Mouse (Mus musculus): Measurements from ENCODE around the gene Cat.

The Cat gene

DNA sequence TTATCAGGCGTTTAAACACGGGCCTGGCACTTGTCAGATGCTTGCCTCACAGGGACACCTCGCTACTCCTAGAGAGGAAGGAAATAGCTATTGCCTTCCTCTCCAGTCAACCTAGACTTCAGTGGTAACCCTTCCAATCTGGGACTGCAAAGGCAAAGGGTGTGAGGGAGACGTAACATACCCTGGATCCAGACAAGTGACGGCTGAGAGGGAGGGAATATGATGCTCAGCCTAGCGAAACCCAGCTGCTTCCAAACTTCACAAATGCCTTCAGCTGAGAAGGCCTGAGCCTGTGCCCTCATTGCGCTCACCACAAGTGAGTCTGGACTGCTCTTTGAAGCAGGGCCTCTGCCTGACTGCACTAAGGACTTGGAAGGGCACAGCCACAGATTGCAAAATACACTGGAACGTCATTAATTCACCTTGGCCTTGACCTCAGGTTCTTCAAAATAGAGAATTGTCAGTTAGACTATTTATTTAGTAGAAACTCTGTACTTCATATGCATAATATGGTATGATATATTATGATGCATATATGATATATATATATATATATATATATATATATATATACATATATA is 52.2 kb downstream of the Cat start:
- no peak for DNase-seq

DNA sequence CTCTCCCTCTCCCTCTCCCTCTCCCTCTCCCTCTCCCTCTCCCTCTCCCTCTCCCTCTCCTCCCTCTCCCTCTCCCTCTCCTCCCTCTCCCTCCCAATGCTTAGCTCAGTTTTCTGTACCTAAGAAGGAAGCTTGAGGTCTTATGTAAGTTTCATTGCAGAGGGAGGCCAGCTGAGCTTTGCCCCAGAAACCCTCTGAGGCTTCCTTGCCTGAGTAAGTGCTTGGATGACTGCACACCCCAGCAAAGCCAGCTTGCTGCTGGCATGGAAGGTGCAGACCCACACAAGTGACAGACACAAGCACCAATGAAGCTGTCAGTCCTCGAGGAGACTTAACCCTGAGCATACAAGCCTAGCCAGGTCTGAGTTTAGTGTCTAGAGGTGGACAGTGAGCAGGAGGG is 54.2 kb downstream of the Cat start:
- DNase-seq: no peak

DNA sequence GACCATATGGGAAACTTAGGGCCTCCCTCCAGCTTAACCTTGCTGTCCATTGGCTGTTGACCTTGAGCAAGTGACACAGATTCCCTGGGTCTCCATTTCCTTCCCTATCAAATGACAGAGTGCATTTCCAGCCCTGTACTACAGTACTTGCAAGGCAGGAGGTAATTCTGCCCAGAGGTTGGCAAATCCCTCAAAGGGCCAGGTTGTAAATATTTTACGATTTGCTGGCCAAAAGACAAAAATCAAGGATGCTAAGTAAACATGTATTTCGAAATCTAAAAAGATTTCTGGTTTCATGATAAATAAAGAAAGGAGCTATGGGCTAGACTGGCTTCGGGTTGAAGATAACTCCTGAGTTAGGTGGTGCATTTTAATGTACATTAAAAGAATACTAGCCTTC is 56.6 kb downstream of the Cat start:
- DNase-seq: no peak

DNA sequence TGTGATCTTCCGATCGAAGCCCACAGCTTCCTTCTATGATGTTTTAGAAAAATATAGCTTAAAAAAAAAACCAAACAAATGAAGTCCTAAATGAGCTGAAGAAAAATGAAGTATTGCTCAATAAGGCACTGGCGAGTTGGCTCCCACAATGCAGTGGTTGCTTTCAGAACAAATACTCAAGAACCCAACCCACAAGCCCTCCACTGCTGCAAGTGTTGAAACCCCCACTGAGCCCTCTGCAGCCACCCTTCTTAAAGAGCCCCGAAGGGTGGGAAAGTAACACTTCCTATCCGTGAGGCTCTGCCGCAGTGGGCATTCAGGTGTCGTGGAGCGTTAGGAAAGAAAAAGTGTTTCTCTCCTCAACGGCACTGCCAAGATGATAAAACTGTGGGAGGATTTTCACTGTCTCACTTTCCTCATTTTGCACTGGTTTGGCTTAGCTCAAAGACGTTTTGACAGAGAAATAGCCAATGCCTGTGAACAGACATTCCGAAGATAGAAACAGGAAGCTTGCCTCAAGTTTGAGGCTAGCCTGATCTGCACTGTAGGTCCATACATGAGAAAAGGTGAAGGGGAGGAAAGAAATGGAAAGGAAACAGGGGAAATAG is 59.4 kb downstream of the Cat start:
- DNase-seq: no peak

DNA sequence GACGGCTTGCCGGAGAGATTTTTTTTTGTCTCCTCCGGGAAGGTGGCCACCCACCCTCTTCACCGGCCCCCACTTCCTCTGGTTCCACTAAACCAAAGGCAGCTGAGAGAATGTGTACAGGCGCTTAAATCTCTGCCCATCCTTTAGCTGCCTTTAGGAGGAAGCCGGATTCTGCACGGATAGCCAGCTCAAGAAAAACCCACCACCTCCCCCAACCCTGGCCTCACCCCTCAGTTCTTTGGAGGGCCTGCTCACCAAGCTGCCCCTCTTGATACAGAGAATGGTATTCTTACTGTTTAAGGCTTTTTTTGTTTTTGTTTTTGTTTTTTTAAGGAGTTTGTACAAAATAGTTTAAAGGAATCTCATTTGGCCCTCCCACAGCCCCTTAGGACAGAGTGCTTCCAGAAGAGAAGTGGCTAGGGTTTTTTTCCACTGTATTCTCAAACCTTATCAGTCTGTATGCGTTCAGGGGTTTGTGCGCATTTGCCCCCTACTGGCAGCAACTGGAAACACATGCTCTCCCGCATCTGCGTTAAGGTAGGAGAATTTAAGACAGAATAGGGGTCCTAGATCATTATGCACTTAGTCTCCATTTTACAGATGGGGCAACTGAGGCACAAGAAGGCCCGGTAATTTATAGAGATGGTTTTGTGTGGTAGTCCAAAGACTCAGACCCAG is 60.5 kb downstream of the Cat start:
- peak; percentile 47 for DNase-seq

DNA sequence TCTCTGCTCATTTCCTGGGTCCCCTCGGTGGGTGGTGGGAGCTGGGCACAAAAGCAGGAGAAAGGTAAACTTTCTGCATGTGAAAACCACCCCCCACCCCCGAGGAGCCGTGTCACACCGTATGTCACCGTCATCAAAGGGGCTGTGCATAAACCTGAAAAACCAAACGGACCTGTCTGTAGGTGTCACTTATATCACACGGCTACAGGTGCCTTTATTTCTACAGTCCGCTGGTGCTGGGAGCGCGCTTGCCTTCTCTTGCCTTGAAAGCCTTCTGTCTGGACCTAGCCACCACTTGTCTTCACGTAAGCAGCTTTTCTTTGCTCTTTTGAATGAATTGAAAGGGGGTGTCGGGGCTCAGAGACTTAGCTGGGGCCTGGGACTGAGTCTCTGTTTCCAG is 61.1 kb downstream of the Cat start:
- no peak for DNase-seq

DNA sequence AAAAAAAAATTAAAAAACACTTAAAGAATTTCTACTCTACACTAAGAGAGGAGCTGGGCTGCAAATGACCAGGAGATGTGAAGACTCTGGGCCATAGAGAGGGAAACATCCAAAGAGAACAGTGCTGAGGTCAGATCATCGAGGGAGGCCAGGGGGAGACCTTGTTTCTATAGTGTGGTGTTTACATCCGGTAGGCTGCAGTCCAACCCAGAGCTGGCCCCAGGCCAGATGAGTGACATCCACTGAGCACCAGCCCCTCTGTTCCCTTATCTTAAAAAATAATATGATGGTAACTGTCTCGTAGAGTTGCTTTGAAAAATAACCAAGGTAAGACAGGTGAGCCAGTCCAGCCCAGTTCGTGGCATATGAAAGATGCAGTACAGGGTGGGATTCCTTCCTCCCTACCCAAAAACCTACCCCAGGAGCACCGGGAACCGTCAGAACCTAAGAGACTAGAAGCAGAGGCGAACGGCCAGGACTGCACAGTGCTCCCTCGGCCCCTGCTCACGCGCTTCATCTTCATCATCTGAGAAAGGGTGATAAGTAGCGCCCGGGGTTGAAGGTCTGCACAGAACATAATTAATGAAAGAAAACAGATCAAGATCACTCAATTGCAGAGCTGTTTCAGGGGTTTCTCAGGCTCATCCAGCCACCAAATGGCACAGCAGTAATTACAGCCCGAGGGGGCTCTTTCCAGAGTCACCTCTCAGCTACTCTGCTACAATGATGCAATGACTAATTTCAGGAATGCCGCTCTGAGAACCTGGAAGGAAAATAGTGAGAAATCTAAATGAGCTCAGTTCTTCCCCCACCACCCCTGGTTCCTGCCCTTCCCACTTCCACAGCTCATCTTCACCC is 64.1 kb downstream of the Cat start:
- no peak for DNase-seq

DNA sequence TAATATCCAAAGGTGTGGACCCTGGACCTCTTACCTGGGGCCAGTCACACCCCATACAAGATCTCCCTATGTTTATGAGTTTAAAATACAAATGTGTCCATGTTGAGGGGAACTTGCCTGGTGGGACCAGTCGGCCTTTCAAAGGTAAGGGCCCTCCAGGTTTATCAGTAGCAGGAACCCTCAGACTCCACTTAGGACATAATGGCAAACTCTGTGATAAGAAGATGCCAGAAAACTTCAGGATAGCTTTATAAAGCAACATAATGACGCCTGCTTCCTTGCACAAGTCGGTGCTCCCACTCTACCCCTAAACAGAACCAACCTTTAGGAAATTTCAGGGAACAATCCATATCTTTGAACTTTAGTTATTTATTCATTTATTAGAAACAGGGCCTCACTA is 69.2 kb downstream of the Cat start:
- no peak for DNase-seq

DNA sequence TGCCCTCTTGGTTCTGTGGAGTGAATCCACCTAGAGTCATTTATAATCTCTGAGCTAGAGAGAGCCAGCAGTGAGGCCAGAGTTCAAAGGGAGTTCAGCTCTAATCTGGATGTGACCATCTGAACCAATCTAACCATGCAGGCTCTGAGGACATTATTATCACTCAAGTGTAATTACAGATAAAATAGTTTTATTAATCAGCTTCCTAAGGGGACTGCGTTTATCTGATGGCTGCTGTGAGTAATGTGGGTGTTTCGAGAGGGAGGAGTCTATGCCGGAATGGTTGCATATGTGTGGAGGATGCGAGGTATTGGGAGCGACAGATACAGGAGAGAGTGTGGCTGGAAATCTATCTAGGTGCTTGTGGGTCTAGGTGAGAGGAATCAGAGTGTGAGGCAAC is 71.6 kb downstream of the Cat start:
- no peak for DNase-seq

DNA sequence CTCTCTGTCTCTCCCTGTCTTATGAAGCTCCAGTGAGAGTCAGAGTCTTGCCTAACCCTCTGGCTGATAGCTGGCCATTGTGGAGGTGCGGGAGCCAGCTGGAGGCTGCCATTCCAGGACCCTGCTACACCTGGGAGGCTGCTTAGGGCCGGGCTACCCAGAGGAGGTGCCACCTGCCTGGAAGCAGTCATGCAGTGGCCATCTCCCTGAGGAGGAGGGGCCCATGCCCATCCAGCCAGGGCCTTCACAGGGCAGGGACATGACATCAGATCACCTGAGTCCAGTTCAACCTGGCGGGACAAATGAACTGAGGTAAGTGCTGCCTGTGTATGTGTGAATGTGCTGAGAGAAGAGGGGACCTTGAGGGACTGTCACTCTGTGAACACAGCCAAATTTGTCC is 73.1 kb downstream of the Cat start:
- DNase-seq: no peak

DNA sequence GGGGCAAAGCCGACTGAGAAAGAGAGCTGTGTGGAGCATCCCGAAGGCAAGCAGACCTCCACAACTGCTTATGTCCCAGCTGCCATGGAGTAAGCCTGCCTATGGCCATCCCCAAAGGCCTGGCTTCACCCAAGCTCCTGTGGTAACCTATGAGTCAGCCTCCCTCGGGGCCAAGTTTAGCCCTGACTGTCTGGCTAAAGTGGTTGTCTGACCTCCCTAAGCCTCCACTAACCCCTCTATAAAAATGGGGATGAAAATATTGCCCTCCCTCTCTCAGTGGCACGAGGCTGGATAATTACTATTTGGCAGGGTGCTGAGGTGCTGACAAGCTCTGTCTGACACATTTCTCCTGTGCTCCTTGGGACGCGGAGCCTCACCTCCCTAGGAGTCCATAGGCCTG is 73.6 kb downstream of the Cat start, which contains the start of gene Elf5:
Gene Elf5 (plus strand): TSS at position 341 of the 400 bp plus-strand sequence.
- no peak for DNase-seq

DNA sequence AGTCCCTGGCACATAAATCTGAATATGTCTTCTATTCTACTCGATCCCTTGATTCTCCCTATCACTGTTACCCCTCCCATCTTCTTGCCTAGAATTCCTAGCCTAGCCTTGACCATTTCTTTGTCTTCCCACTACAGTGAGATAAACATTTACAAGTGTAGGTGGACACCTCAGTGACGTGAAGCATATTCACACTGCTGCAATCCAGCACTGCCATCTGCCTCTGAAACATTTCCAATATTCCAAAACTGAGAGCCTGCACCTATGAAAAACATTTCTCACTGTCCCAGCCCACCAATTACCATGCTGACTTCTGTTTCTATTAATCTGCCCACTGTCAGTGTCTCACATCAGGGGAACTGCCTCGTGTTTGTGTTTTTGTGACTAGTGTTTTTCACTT is 78.7 kb downstream of the Cat start:
- no peak for DNase-seq
